Mouse (Mus musculus) adrenal gland, postnatal 36 days (tissue): ENCODE data around the gene Gm45140. TPM values are rescaled to one million over a fixed set of nuclear protein-coding genes. Genes with fewer than 3 reads are reported as not detected.
"Not testable (repeated sequence)": the region's sequence is repeated elsewhere in the genome, so short reads cannot be mapped to it uniquely, and the experiment has no call there.

Experiments
- DNase-seq, 2 experiments: peaks; one replicate each; pipeline ENCODE4 v3.0.0; 2021; ENCODE audit warnings: mixed read lengths in 1 of 2
- total RNA-seq, 2 experiments: library from RNA; stranded (reverse); gene quantifications; 2 replicates each; pipeline ENCODE4 v1.2.3; 2021

The Gm45140 gene
- total RNA-seq, 2 experiments from 2014 or later: 2.4 to 5.4 TPM

- DNase-seq: no peak
These were observed 58.9 kb downstream of the Gm45140 start for GRCm38 (mm10) chr6:87776663-87777062.

GRCm38 (mm10) chr6:87775588-87776245, 59.9 kb downstream of the Gm45140 start:
- DNase-seq: no peak

GRCm38 (mm10) chr6:87774909-87775308, 60.7 kb downstream of the Gm45140 start:
- no peak for DNase-seq

GRCm38 (mm10) chr6:87774466-87774865, 61.1 kb downstream of the Gm45140 start:
- no peak for DNase-seq

GRCm38 (mm10) chr6:87770626-87771025, 65.0 kb downstream of the Gm45140 start:
- no peak for DNase-seq

GRCm38 (mm10) chr6:87764296-87764695, 71.3 kb downstream of the Gm45140 start:
- DNase-seq: not testable (repeated sequence)

- peak in 1 of 2 experiments; percentile 17 for DNase-seq
These were observed 72.0 kb downstream of the Gm45140 start for GRCm38 (mm10) chr6:87763376-87764280.

GRCm38 (mm10) chr6:87762161-87762560, 73.4 kb downstream of the Gm45140 start:
- DNase-seq: no peak

- DNase-seq: no peak
These were observed 75.7 kb downstream of the Gm45140 start for GRCm38 (mm10) chr6:87759850-87760249.

GRCm38 (mm10) chr6:87759404-87759803, 76.2 kb downstream of the Gm45140 start:
- no peak for DNase-seq

- DNase-seq: no peak
These were observed 78.7 kb downstream of the Gm45140 start for GRCm38 (mm10) chr6:87756896-87757295.

GRCm38 (mm10) chr6:87755196-87755595, 80.4 kb downstream of the Gm45140 start:
- no peak for DNase-seq

- no peak for DNase-seq
These were observed 84.0 kb downstream of the Gm45140 start for GRCm38 (mm10) chr6:87751574-87751973.

GRCm38 (mm10) chr6:87750184-87750910, 85.2 kb downstream of the Gm45140 start:
- no peak for DNase-seq

GRCm38 (mm10) chr6:87748531-87748930, 87.1 kb downstream of the Gm45140 start:
- no peak for DNase-seq

- DNase-seq: no peak
These were observed 87.5 kb downstream of the Gm45140 start for GRCm38 (mm10) chr6:87748078-87748477.

GRCm38 (mm10) chr6:87746849-87747248, 88.7 kb downstream of the Gm45140 start:
- DNase-seq: no peak

GRCm38 (mm10) chr6:87746059-87746458, 89.5 kb downstream of the Gm45140 start:
- no peak for DNase-seq

GRCm38 (mm10) chr6:87745301-87745700, 90.3 kb downstream of the Gm45140 start:
- DNase-seq: peak; percentile 36 to 37

- no peak for DNase-seq
These were observed 91.0 kb downstream of the Gm45140 start for GRCm38 (mm10) chr6:87744632-87745031.

- no peak for DNase-seq
These were observed 92.3 kb downstream of the Gm45140 start for GRCm38 (mm10) chr6:87743281-87743680.

- peak in 1 of 2 experiments; percentile 11 for DNase-seq
These were observed 92.8 kb downstream of the Gm45140 start for GRCm38 (mm10) chr6:87742804-87743203.

- DNase-seq: no peak
These were observed 93.6 kb downstream of the Gm45140 start for GRCm38 (mm10) chr6:87741978-87742377.
